Mouse (Mus musculus) midbrain, embryonic 11.5 days (tissue): ENCODE data around the gene Eps8l3. TPM values are rescaled to one million over a fixed set of nuclear protein-coding genes. Genes with fewer than 3 reads are reported as not detected.
"Not testable (repeated sequence)": the region's sequence is repeated elsewhere in the genome, so short reads cannot be mapped to it uniquely, and the experiment has no call there.

Experiments
- ATAC-seq: fragments of 200-750 bp; cut with Nextera tagmentation; 2 replicates; pipeline ENCODE4 v1.8.0; 2017; ENCODE audit warnings: moderate TSS enrichment, moderate library complexity; ENCODE audit not compliant: low FRiP score
- DNase-seq: peaks from one replicate; pipeline ENCODE4 v3.0.0; 2015; ENCODE audit warnings: low spot score; ENCODE audit errors: missing footprints
- H3K27ac ChIP-seq: fragments of 300-500 bp; sonication (generic); 2 replicates; pipeline ENCODE4 v1.5.1; 2014; ENCODE audit warnings: low read depth, low read length
- H3K27me3 ChIP-seq: fragments of 300-500 bp; sonication (generic); 2 replicates; pipeline ENCODE4 v1.6.1; 2014; ENCODE audit warnings: mild to moderate bottlenecking, low read length, moderate library complexity, mixed read lengths; ENCODE audit not compliant: control insufficient read depth, insufficient read depth
- H3K36me3 ChIP-seq: fragments of 300-500 bp; sonication (generic); 2 replicates; pipeline ENCODE4 v1.6.1; 2014; ENCODE audit warnings: mild to moderate bottlenecking, low read length, moderate library complexity, mixed read lengths; ENCODE audit not compliant: control insufficient read depth, insufficient read depth
- H3K4me1 ChIP-seq: fragments of 300-500 bp; sonication (generic); 2 replicates; pipeline ENCODE4 v1.6.1; 2014; ENCODE audit warnings: low read length; ENCODE audit not compliant: control insufficient read depth, insufficient read depth
- H3K4me2 ChIP-seq: fragments of 300-500 bp; sonication (generic); 2 replicates; pipeline ENCODE4 v1.6.1; 2014; ENCODE audit warnings: mild to moderate bottlenecking, moderate library complexity
- H3K4me3 ChIP-seq: fragments of 300-500 bp; sonication (generic); 2 replicates; pipeline ENCODE4 v1.5.1; 2014; ENCODE audit warnings: low read depth, low read length
- H3K9ac ChIP-seq: fragments of 300-500 bp; sonication (generic); 2 replicates; pipeline ENCODE4 v1.6.1; 2014; ENCODE audit warnings: low read length
- H3K9me3 ChIP-seq: fragments of 300-500 bp; sonication (generic); 2 replicates; pipeline ENCODE4 v1.6.1; 2016; ENCODE audit warnings: low read length; ENCODE audit not compliant: control insufficient read depth
- WGBS: fragments of 180-500 bp; shearing (Covaris S2); extraction: QIAGEN DNeasy Blood & Tissue Kit; methylation state at CpG from one replicate; pipeline ENCODE4 v1.1.7; 2014; 5-methylcytosine and 5-hydroxymethylcytosine counted together
- polyA plus RNA-seq: library from polyadenylated mRNA; unstranded; fragments of >200 nt; fragmentation: Nextera tagmentation; extraction: Ambion mirVana; gene quantifications from 2 replicates; pipeline ENCODE4 v1.2.1, GENCODE M21; 2014

Eps8l3 gene
- polyA plus RNA-seq, 1 experiment from 2014 or later = not detected

DNA sequence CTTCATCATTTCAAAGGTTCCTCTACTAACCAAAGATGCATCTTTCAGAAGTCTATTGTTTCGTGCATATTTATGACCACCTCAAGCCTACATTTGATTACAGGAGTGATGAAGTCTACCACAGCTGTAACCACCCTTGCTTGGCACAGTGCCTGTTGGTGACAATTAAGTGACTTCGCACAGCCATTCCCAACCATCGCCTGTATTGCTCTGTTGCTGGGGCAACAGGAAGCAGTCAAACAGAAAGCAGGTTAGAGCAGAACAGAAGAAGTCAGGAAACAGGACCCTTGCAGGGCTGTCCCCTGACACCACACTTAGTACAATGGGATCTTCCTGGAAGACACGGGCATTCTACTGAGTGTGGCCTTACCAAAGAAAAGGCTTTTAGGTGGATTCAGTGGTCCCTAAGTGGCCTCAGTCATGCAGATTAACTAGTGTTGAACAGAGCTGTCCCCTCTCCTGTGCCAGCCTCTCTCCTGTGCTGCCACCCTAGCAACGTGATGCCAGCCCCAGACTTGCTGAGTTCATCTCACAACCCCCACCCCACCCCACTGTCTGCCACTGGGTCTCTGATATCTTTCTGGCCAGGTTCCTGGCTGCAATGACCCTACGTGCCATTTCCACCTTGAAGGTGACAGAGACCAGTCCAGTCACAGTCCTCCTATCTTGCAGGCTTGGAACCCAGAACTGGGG is 27.9 kb upstream of the Eps8l3 start:
- Histone ChIP-seq H3K4me2 (no peak overlapping the region), H3K4me1 (peaks cover 9% of the 10 kb centered on the region), H3K36me3 (no peaks in the 10 kb centered on the region), H3K9ac (no peak overlapping the region), H3K4me3 (no peak overlapping the region), H3K9me3 (no peaks in the 10 kb centered on the region), H3K27ac (no peak overlapping the region), H3K27me3 (no peaks in the 10 kb centered on the region)
- ATAC-seq (no peak), DNase-seq (no peak)
- 66% methylated on average over 6 of the region's 6 CpGs for WGBS

DNA sequence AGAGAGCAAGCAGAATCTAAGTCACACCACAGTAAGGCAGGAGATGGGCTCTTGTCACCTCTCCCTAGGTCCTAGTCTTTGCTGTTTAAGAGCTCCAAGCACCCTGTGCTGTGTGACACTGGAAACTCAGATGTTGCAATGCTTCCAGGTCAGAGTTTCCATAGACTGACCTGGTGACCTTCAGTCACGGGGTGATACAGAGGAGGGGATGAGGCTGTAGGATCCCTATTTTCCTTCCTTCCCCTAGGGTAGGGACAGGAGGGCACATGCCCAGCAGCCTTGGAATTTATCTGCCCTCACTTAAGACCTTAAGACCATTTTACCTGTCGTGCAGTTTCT is 27.4 kb upstream of the Eps8l3 start:
- H3K9me3 ChIP-seq = no peaks in the 10 kb centered on the region
- no peak overlapping the region for H3K27ac ChIP-seq
- peaks cover 9% of the 10 kb centered on the region for H3K4me1 ChIP-seq
- H3K27me3 ChIP-seq = no peaks in the 10 kb centered on the region
- H3K9ac ChIP-seq = no peak overlapping the region
- ATAC-seq (no peak), DNase-seq (no peak)
- H3K4me3 ChIP-seq = no peak overlapping the region
- H3K36me3 ChIP-seq = no peaks in the 10 kb centered on the region
- H3K4me2 ChIP-seq = no peak overlapping the region
- WGBS = 71% methylated on average over 2 of the region's 2 CpGs

DNA sequence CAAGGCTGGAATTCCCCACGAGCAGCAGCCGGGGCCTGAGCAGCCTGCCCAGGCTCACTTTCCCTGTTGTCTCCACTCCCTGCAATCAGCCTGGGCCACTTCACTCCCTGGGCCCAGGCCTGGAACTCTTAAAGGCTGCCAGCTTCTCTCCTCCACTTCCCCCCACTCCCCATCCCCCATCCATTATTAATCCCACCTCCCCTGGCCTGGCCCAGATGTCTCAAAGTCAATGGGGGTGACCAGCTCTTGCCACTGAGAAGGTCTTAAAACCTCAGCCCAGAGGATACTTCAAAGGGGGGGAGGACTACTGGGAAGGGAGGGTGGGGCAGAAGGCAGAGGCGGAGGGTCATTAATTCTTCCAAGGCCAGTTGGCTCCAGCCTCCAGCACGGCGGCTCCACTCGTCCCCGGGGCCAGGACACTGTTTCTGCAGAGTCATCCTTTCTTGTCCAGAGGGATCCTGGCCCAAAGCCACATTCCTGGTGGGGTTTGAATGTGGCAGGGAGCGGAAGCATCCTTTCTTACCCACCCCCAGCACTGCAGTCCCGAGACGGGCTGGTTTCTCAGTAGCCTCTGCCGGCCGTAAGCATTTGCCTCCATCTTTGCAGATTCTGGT is 26.5 kb upstream of the Eps8l3 start:
- Histone ChIP-seq H3K4me3 (no peak overlapping the region), H3K4me2 (peak overlapping the region; percentile 15; the same call in 1 of the 2 replicates), H3K4me1 (peaks cover 9% of the 10 kb centered on the region), H3K27me3 (no peaks in the 10 kb centered on the region), H3K36me3 (no peaks in the 10 kb centered on the region), H3K9ac (peak overlapping the region; percentile 2; the same call in 1 of the 2 replicates), H3K27ac (peak overlapping the region; percentile 36; the same call in 1 of the 2 replicates), H3K9me3 (no peaks in the 10 kb centered on the region)
- DNase-seq (peak; percentile 93), ATAC-seq (peak; percentile 73)
- WGBS = 17% methylated on average over 12 of the region's 12 CpGs

DNA sequence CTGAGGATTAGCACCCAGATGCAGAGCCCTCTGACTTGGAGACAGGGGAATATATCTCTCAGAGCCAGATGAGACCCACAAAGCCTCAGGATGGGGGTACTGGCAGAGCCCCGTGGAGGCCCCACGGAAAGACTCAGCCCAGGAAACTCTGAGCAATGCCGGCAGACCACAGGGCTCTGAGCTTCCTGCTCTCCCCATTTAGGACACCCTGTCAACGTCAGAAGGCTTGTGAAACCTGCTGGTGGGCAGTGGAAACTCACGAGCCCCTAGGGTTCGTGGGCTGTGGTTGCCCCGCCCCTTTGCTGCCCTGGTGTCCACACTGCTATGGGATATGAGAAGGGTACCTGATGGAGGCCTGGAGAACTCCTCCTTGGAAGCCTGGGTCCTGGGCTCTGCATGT is 24.2 kb upstream of the Eps8l3 start:
- 67% methylated on average over 7 of the region's 7 CpGs for WGBS
- ATAC-seq (no peak), DNase-seq (no peak)
- Histone ChIP-seq H3K27ac (no peak overlapping the region), H3K9ac (no peak overlapping the region), H3K4me3 (no peak overlapping the region), H3K4me1 (peaks cover 9% of the 10 kb centered on the region), H3K9me3 (no peaks in the 10 kb centered on the region), H3K4me2 (no peak overlapping the region), H3K36me3 (no peaks in the 10 kb centered on the region), H3K27me3 (no peaks in the 10 kb centered on the region)

DNA sequence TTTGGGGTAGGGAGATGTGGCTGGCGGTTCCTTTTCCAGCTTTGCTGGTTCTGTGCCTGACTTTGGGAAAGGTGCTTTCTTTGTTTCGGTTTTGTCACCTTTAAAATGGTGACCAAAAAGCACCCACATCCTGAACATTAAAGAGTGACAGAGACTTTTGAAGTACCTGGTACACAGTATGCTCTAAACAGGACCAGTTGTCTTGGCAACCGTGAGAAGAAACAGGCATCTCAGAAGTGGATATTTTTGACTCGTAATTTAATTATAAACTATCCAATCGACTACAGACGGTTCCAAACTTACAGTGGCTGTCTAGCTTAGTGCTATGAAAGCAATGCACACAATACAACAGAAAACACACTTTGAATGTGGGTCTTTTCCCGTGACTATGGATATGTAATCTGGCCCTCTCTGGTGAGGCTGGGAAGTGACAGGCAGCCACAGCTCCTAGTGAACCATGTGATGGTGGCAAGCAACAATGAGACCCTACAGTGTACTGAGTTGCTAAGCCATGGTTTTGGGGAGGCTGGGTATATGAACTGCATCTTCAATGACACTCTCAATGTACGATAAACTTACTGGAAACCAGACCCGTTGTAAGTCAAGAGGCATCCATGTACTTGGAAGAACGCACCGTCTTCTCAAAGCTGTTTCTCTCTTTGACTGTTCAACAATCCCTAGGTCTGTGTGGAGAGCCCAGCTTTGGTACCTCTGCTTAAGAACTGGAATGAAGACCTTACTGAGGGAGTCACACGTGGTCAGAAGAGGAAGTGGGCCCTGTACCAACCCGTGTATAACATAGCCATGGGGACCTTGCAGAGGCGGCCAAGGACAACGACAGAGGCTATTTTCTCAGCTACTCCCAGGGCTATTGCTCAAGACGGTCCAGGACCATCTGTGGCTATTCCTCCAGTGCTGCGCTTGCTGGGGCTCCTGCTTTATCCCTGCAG is 23.5 kb upstream of the Eps8l3 start:
- Histone ChIP-seq H3K4me1 (peaks cover 9% of the 10 kb centered on the region), H3K27ac (no peak overlapping the region), H3K4me2 (no peak overlapping the region), H3K9me3 (no peaks in the 10 kb centered on the region), H3K4me3 (no peak overlapping the region), H3K27me3 (no peaks in the 10 kb centered on the region), H3K36me3 (no peaks in the 10 kb centered on the region), H3K9ac (no peak overlapping the region)
- ATAC-seq (no peak), DNase-seq (no peak)
- 89% methylated on average over 17 of the region's 17 CpGs for WGBS

DNA sequence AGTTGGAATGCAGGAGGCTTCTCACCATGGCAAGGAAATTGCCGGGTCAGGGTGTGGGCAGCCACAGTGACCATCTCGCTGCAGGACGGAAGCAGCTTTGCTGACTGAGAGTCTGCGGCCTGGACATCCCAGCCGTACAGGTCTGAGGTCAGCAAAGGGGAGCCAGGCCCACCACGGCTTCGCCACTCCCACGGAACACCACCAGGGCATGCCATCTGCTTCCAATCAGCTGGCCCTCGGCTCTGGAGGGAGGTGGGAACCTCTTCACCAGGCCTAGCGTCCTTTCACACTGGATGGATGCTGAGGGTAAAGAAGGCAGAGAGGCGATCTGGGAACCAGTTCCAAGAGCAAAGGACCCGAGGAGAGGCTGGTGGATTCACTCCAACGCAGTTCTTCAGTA is 21.7 kb upstream of the Eps8l3 start:
- H3K27me3 ChIP-seq = no peaks in the 10 kb centered on the region
- DNase-seq (no peak), ATAC-seq (no peak)
- no peak overlapping the region for H3K9ac ChIP-seq
- H3K4me1 ChIP-seq = peaks cover 4% of the 10 kb centered on the region
- 78% methylated on average over 13 of the region's 13 CpGs for WGBS
- H3K9me3 ChIP-seq = no peaks in the 10 kb centered on the region
- no peak overlapping the region for H3K27ac ChIP-seq
- no peaks in the 10 kb centered on the region for H3K36me3 ChIP-seq
- no peak overlapping the region for H3K4me3 ChIP-seq
- H3K4me2 ChIP-seq = no peak overlapping the region

DNA sequence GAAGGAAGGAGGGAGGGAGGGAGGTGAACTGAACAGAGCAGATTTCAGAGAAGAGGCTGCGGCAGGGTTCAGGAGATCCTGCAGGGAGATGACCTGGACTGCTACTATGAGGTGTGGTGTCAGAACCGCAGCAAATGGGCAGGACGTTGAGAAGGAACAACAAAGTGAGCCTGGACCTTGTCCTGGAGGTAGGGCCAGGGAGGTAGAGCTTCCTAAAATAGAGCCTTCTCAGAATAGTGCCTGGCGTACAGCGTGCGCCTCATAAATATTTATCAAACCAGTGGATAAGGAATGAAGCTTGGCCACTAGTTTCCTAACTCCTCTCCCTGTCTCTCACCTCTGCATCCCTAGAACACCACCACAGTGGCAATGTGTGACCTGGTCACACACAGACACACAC is 19.4 kb upstream of the Eps8l3 start:
- Histone ChIP-seq H3K4me2 (no peak overlapping the region), H3K36me3 (no peaks in the 10 kb centered on the region), H3K4me3 (no peak overlapping the region), H3K9ac (no peak overlapping the region), H3K4me1 (no peaks in the 10 kb centered on the region), H3K27ac (no peak overlapping the region), H3K27me3 (no peaks in the 10 kb centered on the region), H3K9me3 (no peaks in the 10 kb centered on the region)
- 67% methylated on average over 6 of the region's 6 CpGs for WGBS
- ATAC-seq (no peak), DNase-seq (no peak)

DNA sequence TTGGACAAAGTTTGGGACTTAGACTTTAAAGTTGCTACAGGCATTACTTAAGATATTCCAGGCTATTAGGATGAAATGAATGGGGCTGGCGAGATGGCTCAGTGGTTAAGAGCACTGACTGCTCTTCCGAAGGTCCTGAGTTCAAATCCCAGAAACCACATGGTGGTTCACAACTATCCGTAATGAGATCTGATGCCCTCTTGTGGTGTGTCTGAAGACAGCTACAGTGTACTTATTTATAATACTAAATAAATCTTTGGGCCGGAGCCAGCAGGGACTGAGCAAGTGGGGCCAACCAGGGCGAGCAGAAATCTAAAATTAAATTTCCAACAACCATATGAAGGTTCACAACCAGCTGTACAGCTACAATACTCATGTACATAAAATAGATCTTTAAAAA is 15.5 kb upstream of the Eps8l3 start:
- H3K4me3 ChIP-seq, H3K27ac ChIP-seq, H3K9ac ChIP-seq, H3K4me1 ChIP-seq, H3K36me3 ChIP-seq, H3K27me3 ChIP-seq, DNase-seq, H3K9me3 ChIP-seq, H3K4me2 ChIP-seq, ATAC-seq: not testable (repeated sequence)
- WGBS = 84% methylated on average over 5 of the region's 5 CpGs

DNA sequence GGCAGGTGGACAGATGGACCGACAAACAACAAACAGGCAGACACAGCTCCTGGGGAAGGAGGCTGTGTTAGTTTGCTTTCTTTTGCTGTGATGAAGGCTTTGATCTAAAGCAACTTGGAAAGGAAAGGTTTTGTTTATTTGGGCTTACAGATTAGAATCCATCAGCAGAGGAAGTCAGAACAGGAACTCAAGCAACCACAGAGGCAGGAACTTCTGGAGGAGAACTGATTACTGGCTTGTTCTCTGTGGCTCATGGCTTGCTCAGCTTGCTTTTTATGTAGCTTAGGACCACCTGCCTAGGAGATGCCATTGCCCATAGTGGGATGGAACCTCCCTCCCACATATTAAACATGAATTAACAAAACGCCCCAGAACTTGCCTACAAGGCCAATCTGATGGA is 14.6 kb upstream of the Eps8l3 start:
- no peaks in the 10 kb centered on the region for H3K27me3 ChIP-seq
- DNase-seq (no peak), ATAC-seq (no peak)
- no peak overlapping the region for H3K4me2 ChIP-seq
- no peaks in the 10 kb centered on the region for H3K36me3 ChIP-seq
- H3K4me3 ChIP-seq = no peak overlapping the region
- no peaks in the 10 kb centered on the region for H3K4me1 ChIP-seq
- H3K27ac ChIP-seq = no peak overlapping the region
- 73% methylated on average over 2 of the region's 2 CpGs for WGBS
- no peak overlapping the region for H3K9ac ChIP-seq
- no peaks in the 10 kb centered on the region for H3K9me3 ChIP-seq
